Mouse (Mus musculus) embryonic stem cell, embryonic (primary cell): Measurements from ENCODE around the gene Akt1s1.

Source experiments
- CTCF ChIA-PET, 4 experiments: fragments of 300-600 bp in 2 of 4; fragments of 350-600 bp in 2 of 4; sonication (Branson Sonifier 250); formaldehyde crosslinking; loops; one replicate each; lab custom pipeline; 2022; ENCODE audit warnings: inconsistent platforms in 2 of 4; lab: Charles Lee
- POLR2A ChIA-PET, 4 experiments: fragments of 300-600 bp in 2 of 4; fragments of 350-600 bp in 2 of 4; sonication (Branson Sonifier 250); formaldehyde crosslinking; loops; one replicate each; lab custom pipeline; 2022; ENCODE audit warnings: antibody characterized with exemption in 4 of 4, inconsistent platforms in 1 of 4; lab: Charles Lee

Akt1s1 gene

GRCm38 (mm10) chr7:44848561-44849415, at the start of gene Akt1s1, which contains the start of gene Tbc1d17:
Akt1s1 (plus strand) TSS chr7:44848991.
Tbc1d17 (minus strand) TSS chr7:44849079.
- ChIA-PET POLR2A (interaction anchor here (0.6 to 52.0 kb wide), 141 partner anchors 0 to 867 kb away, joined by 3 to 2007 read pairs (median 5); partner anchors contain the start of genes Atf5 (in 4 of the 4), Il4i1 (in 4 of the 4), Izumo2 (in 4 of the 4) and Nup62 (in 4 of the 4)), CTCF (interaction anchor here (0.6 to 2.3 kb wide), 24 partner anchors 9 to 586 kb away, joined by 3 to 9 read pairs (median 4); partner anchors contain the start of genes Ap2a1 (in 1 of the 4), Atf5 (in 1 of the 4), Flt3l (in 1 of the 4) and Gm45713 (in 1 of the 4))

DNA sequence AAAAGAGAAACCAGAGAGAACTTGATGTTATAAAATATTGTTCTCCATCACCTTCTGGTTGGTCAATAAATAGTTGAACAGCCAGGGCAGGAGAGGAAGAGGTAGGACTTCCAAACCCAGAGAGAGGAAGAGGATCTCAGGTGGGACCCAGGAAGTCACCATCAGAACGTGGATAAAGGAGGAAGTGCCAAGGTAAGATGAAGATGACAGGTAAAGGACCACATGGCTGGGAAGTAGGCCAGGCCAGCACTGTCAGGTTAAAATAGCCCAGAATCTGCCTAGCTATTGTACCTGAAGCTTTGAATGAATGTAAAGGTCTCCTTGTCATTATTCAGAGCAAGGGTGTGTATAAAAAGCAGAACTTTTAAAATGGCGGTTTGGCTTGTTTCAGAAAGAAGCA, 39.9 kb upstream of the Akt1s1 start:
- CTCF ChIA-PET, result interaction anchor here in 1 of 4 experiments (0.6 kb wide), 1 partner anchor 95 kb away, joined by 10 read pairs; no protein-coding TSS in a partner anchor
- POLR2A ChIA-PET, result interaction anchor here in 3 of 4 experiments (0.6 to 2.1 kb wide), 9 partner anchors 8 to 177 kb away, joined by 3 to 11 read pairs (median 4); partner anchors contain the start of genes Atf5 (in 1 of the 3), Il4i1 (in 1 of the 3), Izumo2 (in 1 of the 3) and Prmt1 (in 1 of the 3)

GRCm38 (mm10) chr7:44809466-44809865, 39.3 kb upstream of the Akt1s1 start:
- ChIA-PET POLR2A (interaction anchor here in 3 of 4 experiments (0.5 to 2.1 kb wide), 6 partner anchors 8 to 305 kb away, joined by 3 to 11 read pairs (median 4); no protein-coding TSS in a partner anchor), CTCF (no interaction called here)

DNA sequence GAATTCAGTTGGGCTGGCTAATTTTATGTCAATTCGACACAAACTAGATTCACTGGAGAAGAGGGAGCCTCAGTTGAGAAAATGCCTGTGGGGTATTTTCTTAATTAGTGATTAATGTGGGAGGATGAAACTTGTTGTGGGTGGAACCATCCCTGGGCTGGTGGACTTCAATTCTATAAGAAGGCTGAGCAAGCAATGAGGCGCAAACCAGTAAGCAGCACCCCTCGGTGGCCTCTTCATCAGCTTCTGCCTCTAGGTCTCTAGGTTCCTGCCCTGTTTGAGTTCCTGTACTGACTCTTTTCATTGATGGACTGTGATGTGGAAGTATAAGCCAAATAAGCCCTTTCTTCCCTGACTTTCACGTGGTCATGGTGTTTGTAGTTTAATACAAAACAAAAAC, 38.4 kb upstream of the Akt1s1 start:
- ChIA-PET POLR2A (interaction anchor here in 1 of 4 experiments (1.0 to 1.4 kb wide), 2 partner anchors 10 to 19 kb away, joined by 3 read pairs; no protein-coding TSS in a partner anchor), CTCF (no interaction called here)

- CTCF ChIA-PET, result no interaction called here
- POLR2A ChIA-PET, result interaction anchor here in 1 of 4 experiments (1.0 to 1.4 kb wide), 5 partner anchors 8 to 59 kb away, joined by 3 to 4 read pairs (median 3); partner anchors contain the start of gene Ptov1
Observed at GRCm38 (mm10) chr7:44810819-44811557, 37.8 kb upstream of the Akt1s1 start.

DNA sequence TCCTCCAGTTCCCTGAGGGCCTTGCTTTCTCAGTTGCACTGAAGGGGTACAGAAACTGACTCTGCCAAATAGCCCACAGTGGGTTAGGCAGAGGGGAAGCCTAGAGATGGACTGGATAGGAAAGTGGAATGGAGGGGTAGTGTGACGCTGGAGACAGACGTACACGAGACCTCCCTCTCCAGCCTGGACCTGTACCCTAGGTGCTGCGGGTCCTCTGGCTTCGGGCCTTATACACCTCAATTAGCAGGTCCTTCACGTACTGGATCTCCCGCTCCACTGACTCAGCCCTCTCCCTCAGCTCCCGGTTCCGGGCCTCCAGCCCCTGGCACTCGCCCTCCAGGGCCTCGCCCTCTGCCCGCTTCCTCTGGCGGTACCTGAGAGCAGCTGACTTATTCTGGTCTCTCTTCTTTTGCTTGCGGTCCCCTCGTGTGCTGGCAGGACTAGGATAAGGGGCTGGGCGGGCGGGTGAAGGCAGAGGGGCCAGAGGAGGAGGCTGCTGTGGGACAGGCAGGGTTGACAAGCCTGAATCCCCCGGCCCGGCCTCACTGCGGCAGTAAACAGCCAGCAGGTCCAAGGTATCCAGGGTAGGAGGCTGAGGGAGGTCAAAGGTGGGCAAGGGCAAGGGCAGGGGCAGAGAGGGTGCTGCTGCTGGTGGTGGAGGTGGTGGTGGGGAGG, 36.0 kb upstream of the Akt1s1 start:
- CTCF ChIA-PET, result interaction anchor here in 1 of 4 experiments (0.6 to 0.7 kb wide), 2 partner anchors 100 to 319 kb away, joined by 4 to 5 read pairs; no protein-coding TSS in a partner anchor

DNA sequence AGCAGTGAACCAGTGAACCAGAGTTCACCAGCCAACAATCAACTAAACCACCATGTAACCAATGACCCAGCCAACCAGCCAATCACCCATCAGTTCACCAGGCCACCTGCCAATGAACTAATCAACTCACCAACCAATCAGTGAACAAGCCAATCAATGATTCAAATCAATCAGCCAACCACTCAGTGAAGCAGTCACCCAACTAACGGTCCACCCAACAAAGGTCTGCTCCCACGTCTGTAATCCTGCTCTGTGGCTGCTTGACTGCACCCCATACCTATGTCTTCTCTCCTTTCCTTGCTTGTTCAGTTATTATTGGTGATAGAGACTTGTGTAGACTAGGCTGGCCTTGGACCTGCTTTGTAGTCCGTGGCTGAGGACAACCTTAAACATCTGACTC, 34.8 kb upstream of the Akt1s1 start:
- ChIA-PET CTCF (no interaction called here), POLR2A (interaction anchor here in 3 of 4 experiments (1.7 to 43.6 kb wide), 10 partner anchors 10 to 172 kb away, joined by 8 to 2007 read pairs (median 69); partner anchors contain the start of genes Akt1s1 (in 3 of the 3), Tbc1d17 (in 3 of the 3), Pnkp (in 2 of the 3) and Izumo2 (in 1 of the 3))

More for the DNA sequence above, 36.0 kb upstream of the Akt1s1 start:
- POLR2A ChIA-PET, result interaction anchor here in 3 of 4 experiments (0.5 to 1.7 kb wide), 10 partner anchors 9 to 222 kb away, joined by 3 to 8 read pairs (median 3); partner anchors contain the start of gene Kcnc3 (in 1 of the 3)

DNA sequence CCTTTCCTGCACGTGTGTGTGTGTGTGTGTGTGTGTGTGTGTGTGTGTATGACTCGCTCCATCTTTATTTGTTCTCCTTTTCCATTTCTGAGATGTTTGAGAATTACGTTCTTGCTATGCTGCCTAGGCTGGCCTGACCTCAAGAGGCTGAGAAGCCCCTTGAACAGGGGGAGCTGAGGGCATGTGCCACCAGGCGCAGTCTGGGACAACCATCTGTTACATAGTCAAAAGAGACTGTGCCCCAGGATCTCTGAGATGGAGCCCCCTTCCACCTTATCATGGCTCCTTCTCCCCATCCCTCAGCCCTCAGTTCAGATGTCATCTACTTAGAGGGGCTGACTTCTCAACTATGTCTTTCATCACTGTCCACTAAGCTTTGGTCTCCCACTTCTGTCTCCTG, 34.4 kb upstream of the Akt1s1 start:
- ChIA-PET CTCF (interaction anchor here in 2 of 4 experiments (0.6 to 3.4 kb wide), 2 partner anchors 12 to 315 kb away, joined by 3 to 28 read pairs; no protein-coding TSS in a partner anchor), POLR2A (interaction anchor here (0.6 to 43.6 kb wide), 25 partner anchors 10 to 208 kb away, joined by 3 to 2007 read pairs (median 28); partner anchors contain the start of genes Akt1s1 (in 3 of the 4), Ptov1 (in 3 of the 4), Tbc1d17 (in 3 of the 4) and Pnkp (in 2 of the 4))

DNA sequence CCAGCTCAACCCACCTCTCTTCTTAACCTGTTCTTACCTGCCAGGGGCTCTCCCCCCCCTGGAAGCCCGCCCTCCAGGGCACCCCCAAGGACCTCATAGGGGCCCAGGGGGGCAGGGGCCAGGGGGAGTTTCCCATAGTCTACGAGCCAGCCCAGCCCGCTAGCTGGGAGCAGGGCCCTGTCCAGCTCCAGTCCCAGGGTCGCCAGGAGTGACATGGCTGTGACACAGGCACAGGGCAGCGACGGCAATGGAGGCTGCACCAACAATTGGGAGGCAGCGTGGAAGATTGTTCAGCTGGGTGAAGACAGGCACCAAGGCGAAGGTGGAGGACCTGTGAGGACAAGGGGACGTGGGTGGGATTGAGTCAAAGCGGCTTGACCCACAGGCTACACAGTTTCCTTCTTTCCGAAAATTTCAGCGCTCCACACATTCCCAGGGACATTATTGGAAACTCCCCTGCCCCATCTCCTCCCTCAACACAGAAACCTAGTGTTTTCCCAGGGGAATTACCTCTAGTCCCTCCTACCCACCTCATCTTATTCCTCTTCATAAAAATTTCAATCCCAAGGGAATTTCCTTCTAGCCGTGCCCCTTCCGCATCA, 33.7 kb upstream of the Akt1s1 start:
- ChIA-PET CTCF (interaction anchor here (0.6 to 3.4 kb wide), 19 partner anchors 9 to 651 kb away, joined by 3 to 28 read pairs (median 3); partner anchors contain the start of genes Emc10 (in 1 of the 4), Fam71e1 (in 1 of the 4), Fuz (in 1 of the 4) and Rras (in 1 of the 4)), POLR2A (interaction anchor here (0.6 to 43.6 kb wide), 140 partner anchors 7 to 1349 kb away, joined by 3 to 2007 read pairs (median 5); partner anchors contain the start of genes Akt1s1 (in 3 of the 4), Ap2a1 (in 3 of the 4), Izumo2 (in 3 of the 4) and Prmt1 (in 3 of the 4))

- ChIA-PET POLR2A (interaction anchor here (0.5 to 43.6 kb wide), 199 partner anchors 8 to 1350 kb away, joined by 3 to 2007 read pairs (median 4); partner anchors contain the start of genes Akt1s1 (in 3 of the 4), Ap2a1 (in 3 of the 4), Emc10 (in 3 of the 4) and Fam71e1 (in 3 of the 4)), CTCF (interaction anchor here (0.5 to 3.4 kb wide), 26 partner anchors 8 to 895 kb away, joined by 3 to 28 read pairs (median 3); partner anchors contain the start of genes Emc10 (in 1 of the 4), Fam71e1 (in 1 of the 4), Fuz (in 1 of the 4) and Rras (in 1 of the 4))
Observed at GRCm38 (mm10) chr7:44815721-44816469, 32.9 kb upstream of the Akt1s1 start, which contains the start of the genes Nup62 and Il4i1. Nup62 (plus strand) TSS chr7:44816088. Il4i1 (plus strand) TSS chr7:44816387.

DNA sequence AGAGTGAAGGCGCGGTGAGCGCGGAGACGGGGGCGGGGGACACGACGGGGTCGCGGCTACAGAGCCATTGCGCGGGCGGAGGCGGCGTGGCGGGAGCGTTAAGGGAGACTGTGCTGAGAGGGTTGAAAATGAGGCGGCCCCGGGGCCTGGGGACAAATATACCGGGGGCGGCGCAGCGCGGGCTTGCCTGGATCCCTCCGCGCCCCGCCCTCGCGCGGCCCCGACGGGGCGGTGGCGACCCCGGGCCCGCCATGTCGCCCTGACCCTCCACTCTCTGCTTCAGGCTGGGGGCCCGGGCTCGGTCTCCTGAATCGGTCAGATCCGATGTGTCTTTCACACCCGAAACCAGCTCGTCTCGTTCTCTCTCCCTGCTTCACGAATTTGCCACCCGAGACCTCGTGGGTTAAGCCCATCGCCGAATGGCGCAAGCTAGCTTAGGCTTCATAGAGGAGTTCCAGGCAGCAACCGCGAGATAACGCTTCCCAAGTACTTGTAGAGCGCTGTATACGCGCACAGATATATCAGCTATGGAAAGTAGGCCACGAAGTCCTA, 32.2 kb upstream of the Akt1s1 start, which contains the start of gene Atf5:
Gene Atf5 (minus strand): TSS at position 189 of the 552 bp plus-strand sequence.
- POLR2A ChIA-PET, result interaction anchor here (0.6 to 43.6 kb wide), 148 partner anchors 8 to 1350 kb away, joined by 3 to 2007 read pairs (median 5); partner anchors contain the start of genes Akt1s1 (in 3 of the 4), Ap2a1 (in 3 of the 4), Emc10 (in 3 of the 4) and Fam71e1 (in 3 of the 4)
- CTCF ChIA-PET, result interaction anchor here in 3 of 4 experiments (1.0 to 3.4 kb wide), 12 partner anchors 8 to 322 kb away, joined by 3 to 28 read pairs (median 4); partner anchors contain the start of gene Tbc1d17 (in 1 of the 3)

GRCm38 (mm10) chr7:44817441-44817840, 31.4 kb upstream of the Akt1s1 start:
- ChIA-PET POLR2A (interaction anchor here (0.7 to 43.6 kb wide), 51 partner anchors 8 to 512 kb away, joined by 3 to 2007 read pairs (median 13); partner anchors contain the start of genes Akt1s1 (in 3 of the 4), Izumo2 (in 3 of the 4), Tbc1d17 (in 3 of the 4) and Vrk3 (in 3 of the 4)), CTCF (interaction anchor here in 2 of 4 experiments (1.2 to 3.4 kb wide), 3 partner anchors 9 to 12 kb away, joined by 3 to 28 read pairs (median 6); no protein-coding TSS in a partner anchor)

DNA sequence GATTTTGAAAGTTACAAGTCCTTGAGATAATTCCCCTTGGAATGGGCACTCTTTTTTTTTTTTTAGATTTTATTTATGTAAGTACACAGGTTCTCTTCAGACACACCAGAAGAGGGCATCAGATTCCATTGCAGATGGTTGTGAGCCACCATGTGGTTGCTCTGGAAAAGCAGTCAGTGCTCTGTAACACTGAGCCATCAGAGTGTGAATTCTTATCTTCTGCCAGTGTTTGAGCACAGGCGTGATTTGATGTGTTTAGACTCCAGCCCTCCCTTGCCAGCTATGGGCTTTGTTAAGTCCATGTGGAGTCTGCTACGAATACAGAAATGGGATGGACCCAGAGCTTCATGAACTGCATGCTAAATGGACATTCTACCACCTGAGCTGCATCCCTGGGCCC, 30.6 kb upstream of the Akt1s1 start:
- ChIA-PET POLR2A (interaction anchor here (0.6 to 43.6 kb wide), 65 partner anchors 9 to 578 kb away, joined by 3 to 2007 read pairs (median 4); partner anchors contain the start of genes Akt1s1 (in 3 of the 4), Ap2a1 (in 3 of the 4), Izumo2 (in 3 of the 4) and Pnkp (in 3 of the 4)), CTCF (interaction anchor here in 2 of 4 experiments (1.2 to 2.2 kb wide), 3 partner anchors 8 to 73 kb away, joined by 3 to 11 read pairs (median 6); no protein-coding TSS in a partner anchor)

DNA sequence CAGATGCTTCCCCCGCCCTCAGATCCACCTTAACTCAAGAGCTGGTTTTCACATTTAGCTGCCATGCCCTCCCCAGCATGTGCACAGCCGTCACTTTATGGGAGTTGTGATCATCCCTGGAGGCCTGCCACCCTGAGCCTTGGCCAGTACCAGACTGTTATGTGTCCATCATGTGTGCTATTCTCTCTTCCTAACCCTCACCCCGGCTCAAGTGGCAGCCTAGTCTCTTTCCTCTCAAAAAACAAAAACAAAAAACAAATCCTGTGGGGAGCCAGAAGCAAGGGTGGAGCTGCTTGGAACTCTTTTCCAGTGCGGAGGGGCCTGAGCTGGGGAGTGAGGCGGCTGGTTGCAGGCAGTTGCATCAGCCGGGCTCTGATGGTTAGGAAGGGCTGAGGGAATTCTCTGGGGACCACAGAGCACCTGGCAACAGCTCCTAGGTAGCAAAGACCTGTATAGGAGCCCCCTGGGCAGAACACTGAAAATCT, 30.0 kb upstream of the Akt1s1 start:
- ChIA-PET CTCF (interaction anchor here in 2 of 4 experiments (0.6 to 2.2 kb wide), 4 partner anchors 10 to 165 kb away, joined by 3 to 11 read pairs (median 3); no protein-coding TSS in a partner anchor), POLR2A (interaction anchor here (0.6 to 43.6 kb wide), 89 partner anchors 9 to 577 kb away, joined by 3 to 2007 read pairs (median 4); partner anchors contain the start of genes Akt1s1 (in 4 of the 4), Tbc1d17 (in 4 of the 4), Ap2a1 (in 3 of the 4) and Izumo2 (in 3 of the 4))
